Mouse (Mus musculus) ovary, adult 18-20 months (tissue): ENCODE data around the gene Pgap1.

Experiments used
- DNase-seq: peaks from one replicate; pipeline ENCODE4 v3.0.0; 2022; ENCODE audit warnings: low spot score, mixed read lengths

The Pgap1 gene

DNA sequence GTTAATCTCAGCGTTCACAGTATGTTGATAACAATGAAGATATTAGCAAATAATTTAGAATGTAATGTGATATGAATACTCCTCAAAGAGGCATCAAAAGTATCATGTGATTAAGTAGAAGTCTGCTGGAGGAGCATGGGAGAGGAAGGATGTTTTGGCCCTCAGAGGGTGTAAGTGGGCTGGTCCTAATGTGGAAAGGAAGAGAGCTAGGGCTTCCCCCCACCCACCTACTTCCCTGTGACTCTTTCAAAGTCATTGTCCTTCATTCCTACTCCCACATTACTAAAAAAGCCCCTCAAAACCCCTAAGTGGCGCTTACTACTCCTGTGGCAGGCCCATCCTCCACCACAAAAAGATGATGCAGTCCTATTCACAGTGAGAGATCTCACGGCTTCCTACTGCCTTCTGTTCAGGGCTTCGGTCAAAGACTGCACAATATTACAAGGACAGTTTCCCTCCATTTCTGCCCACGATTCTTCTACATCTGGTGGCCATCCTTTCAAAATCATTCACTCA lies 37.4 kb downstream of the Pgap1 start:
- no peak for DNase-seq

DNA sequence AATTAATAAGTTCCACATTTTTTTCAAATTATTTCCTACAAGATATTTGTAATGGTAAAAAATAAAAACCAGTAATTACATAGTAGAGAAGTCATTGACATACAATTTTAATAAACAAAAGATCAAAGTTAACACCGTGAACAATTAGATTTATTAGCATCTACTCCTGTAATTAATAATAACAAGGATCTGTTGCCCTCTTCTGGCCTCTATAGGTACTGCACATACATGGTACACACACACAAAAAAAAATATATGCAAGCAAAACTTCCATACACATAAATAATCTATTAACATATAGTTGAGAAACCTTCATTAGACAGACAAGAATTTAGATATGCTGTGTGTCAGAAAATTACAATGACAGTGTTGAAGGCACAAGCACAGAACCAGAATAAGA lies 43.6 kb downstream of the Pgap1 start:
- no peak for DNase-seq

DNA sequence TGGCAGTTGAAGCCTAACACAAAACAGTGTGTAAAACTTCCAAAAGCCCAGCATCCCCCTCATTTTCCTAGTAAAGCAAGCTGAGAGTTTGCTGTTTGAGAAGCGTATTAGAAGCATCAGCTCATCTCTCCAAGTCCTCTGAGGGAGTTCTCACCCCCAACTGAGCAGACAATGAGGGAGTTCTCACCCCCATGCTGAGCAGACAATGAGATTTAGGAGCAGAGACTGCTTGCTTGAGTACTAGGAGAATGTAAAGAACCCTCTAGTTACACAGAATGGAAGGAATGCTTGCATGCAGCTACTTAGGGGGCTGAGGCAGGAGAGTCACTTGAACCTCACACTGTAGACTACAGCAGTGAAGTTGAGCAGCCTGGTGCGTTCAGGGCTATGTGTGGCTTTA lies 59.0 kb downstream of the Pgap1 start:
- no peak for DNase-seq

DNA sequence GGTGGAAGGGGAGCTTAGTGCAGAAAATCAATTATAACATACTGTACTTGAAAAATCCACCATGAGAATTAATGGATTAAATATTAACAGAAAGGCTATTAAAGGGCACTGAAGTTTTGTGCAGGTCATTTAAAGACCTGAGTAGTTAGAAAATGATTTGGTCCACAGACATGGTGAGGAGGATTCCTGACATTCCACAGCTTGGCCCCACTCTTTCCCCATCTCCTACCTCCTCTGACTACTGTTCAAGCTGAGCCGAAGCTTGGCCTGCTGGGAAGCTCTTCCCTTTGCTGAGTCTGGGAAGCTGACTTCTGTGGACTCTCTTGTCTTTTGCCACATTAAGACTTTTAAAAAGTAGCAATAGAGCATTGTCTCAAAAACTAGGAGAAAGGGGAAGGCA lies 61.2 kb downstream of the Pgap1 start:
- no peak for DNase-seq

DNA sequence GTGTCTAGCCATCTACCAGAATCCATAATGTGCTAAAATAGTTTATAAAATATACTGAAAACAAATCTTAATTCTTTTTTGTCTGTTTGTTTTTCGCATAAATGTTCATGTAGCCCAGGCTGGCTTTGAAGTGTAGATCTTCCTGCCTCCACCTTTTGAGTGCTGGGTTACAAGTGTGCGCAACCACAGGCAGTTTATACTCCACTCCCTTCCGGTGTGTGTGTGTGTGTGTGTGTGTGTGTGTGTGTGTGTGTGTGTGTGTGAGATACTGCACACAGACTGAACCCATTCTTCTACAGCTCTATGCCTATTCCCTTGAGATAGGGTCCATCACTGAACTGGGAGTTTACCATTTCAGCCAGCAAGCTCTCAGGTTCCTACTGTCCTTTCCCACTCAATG lies 64.0 kb downstream of the Pgap1 start:
- no peak for DNase-seq

DNA sequence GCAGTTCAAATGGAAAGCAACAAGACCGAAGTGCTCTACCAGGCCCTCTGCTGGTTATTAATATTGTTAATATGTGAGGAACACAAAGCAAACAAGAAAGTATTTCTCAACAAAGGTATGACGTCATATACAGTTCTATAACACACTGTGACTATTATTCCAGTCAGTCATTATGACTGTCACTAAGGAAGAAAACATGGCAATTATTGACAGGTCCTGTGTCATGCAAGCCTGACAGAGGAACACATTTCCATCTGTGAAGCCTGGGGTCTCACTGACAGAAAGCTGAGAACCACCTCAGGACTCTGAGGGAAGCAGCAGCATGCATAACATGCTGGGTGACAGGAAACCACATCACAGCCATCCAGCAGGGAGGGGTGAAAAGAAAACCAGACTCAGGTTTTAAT lies 65.0 kb downstream of the Pgap1 start:
- DNase-seq: no peak

DNA sequence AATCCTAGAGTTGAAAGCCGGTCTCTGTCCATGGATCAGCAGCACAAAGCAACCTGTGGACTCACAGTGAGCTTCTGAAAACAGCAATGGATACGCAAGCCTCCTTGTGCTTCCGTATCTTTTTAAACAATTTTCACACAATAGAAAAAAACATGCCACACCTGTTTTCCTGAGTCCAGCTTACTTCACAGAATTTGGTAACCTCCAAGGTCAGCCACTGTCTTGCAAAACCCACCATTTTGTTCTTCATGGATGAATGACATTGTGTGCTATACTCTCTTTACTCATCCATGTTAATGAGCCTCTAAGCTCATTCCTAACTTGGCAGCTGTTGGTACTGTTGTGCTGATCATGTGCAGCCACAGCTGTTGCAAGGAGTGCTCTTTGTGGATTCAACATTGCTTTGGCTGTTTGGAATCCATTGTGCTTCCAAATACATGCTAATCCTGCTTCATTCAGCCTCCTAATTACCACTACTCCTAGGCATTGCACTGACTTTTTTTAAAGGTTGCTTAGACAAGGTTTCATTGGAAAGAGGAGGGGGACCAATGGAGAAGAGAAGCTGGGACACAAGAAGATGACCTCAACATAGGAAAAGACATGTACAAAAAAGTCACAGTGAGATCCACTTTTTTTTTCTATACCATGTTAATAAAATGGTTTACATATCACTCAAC lies 72.6 kb downstream of the Pgap1 start:
- DNase-seq: no peak

DNA sequence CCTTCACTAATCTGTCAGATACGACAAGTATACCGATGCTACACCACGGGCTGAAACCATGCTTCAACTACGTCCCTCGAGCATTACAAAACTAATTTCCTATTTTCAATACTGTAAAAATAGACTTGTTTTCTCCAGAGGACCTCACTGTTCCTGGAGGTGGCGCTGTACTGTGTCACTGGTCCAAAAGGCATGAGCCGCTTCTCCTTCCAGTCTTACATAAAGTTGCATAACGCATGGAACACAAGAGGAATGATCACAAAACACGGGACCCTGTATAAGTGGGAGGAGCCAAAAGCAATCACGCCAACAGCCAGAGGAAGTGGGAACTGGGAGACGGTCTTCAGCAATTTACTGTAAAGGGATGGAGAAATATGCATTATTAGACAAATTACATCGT lies 77.0 kb downstream of the Pgap1 start:
- no peak for DNase-seq

DNA sequence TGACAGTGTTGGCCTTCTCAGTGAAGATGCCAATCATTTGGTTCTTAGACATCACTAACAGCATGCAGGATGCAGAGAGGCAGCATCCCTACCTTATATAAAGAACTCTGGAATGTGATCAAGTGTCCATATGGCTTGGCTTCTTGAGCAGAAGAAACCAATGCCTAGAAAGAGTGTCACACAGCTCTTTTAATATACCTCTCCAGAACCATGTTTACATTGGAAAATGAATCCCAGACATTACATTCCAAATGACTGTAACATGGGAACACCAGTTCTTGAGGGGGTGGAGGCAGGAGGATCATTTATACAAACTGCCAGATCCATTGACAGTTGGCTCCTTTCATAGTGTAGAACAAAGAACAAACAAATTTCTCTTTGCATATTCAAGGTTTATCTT lies 88.8 kb downstream of the Pgap1 start:
- DNase-seq: no peak

DNA sequence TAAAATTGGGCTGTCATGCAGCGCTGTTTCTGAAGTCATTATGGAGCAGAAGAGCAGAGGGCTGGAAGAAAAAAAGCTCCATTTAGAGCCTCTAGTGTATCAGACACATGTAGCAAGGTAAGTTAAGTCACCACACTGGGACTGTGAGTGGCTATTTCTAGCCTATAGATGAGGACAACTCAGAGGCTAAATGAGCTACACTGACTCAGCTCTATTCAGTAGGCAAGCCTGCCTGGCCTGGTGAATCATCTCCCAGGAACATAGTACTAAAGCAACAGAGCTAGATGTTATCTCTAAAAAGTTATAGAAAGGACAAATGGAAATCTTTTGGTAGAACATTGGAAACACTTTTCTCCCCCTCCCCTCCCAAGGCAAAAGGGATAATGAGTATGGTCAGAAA lies 90.1 kb downstream of the Pgap1 start:
- no peak for DNase-seq

DNA sequence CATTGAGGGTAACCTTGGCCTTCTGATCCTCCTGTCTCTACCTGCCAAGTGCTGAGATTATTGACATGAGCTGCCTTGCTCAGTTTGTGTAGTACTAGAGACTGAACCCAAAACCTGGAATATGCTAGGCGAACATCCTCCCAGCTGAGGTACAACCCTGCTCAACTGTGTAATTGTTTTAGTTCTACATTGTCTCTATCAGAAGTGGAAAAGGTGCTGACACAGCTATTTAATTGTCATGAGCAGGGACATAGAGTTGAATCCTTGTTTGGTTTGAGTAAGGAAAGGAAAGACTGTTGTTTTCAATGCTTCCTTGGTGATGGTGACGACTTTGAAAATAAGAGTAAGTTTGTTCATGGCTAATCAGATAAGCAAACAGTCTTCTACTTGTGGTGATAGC lies 105.4 kb downstream of the Pgap1 start:
- DNase-seq: no peak

DNA sequence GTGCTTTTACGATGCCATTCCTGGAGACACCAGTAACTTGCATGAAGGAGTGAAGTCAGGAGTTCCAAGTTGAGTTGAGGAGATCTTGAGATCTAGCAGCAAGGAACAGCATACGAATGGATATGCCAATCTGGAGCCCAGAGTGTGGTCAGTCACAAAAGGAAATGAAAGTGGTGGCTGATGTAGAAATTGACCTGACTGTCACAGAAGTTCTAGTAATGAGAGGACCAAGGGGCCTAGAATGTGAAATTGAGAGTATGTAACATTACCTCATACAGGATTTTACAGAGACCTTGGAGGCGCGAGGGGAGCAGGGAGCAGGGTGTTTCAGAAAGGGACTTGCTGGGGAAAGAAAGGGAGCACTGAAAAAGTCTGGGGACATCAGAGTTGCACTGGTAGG lies 108.7 kb downstream of the Pgap1 start:
- DNase-seq: no peak

DNA sequence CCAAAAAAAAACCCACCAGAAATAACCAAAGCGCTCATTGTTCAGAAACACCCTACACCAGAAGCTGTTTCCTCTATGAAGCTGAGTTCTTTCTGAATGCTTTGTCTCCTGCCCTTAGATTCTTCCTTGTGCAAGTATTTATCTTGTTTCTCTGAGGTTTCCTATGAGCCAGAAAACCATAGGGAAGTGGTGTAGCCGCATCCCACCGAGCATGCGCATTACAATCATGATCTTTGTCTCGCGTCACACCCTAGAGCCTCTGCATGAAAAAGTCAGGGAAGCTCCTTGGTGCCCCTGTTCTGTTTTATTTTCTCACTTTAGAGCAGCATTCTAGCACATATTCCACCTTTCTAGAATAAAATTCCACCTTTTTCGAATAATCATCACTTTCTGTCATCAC lies 113.8 kb downstream of the Pgap1 start:
- DNase-seq: no peak

DNA sequence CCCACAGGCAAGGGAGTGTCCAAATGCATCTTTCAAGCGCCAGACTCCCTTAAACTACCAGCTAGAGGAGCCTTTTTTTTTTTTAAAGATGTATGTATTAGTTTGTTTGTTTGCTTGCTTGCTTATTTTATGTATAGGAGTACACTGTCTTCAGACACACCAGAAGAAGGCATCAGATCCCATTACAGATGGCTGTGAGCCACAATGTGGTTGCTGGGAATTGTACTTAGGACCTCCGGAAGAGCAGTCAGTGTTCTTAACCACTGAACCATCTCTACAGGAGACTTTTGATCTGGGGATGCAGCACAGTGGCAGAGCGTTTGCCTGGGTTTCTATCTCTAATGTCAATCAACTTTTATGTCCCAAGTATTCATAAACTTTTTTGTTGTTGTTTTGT lies 118.4 kb downstream of the Pgap1 start:
- DNase-seq: no peak

DNA sequence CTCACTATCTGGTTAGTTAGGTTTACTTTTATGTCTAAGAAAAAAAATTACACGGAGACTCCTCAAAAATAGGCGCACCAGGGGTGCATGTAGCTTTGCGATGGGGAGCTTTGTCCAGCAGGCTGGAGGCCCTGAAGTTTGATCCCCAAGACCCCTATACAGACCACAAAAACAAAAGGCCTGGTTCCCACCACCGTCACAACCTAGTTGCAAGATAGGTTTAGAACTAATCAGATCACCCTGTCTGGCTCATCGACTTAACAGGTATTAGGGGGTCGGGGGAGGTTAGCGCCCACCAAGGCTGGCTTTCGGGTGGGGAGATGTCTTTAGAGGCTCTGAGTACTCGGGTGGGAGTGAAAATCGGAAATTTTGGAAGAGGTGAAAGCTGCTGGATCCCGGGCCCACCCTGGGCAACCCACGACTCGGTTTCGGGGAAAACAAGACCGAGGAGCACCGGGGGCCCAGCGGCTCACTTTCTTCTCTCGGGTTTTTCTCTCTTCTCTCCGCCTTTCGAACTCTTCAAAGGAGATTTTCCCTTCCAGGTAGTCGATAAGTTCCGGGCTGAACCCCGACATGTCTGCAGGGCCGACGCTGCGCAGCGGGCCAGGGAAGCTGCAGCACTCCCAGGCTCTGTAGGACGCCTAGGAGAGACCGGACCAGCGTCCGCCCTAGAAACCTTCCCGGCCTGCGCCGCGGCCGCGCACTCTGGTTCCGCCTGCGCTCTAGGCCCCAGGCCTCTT lies 119.0 kb downstream of the Pgap1 start, which contains the start of gene Gtf3c3:
Gene Gtf3c3 (minus strand): TSS at position 632 of the 740 bp plus-strand sequence.
- peak; percentile 49 for DNase-seq
